Mouse (Mus musculus): ENCODE results near the gene Repin1. TPM values are rescaled to one million over a fixed set of nuclear protein-coding genes. Genes with fewer than 3 reads are reported as not detected.

Repin1 gene
- polyA plus RNA-seq, 1 experiment from 2014 or later, result 44.1 TPM

- ATAC-seq (ENCODE audit: low FRiP score), result no peak; the same call in 1 of the 2 replicates
- H3K27me3 ChIP-seq (ENCODE audit: control insufficient read depth, insufficient read depth, low read length), result peaks cover 25% of the 10 kb centered on the region
Measured at GRCm38 (mm10) chr6:48627511-48627924, 33.8 kb downstream of the Repin1 start.

GRCm38 (mm10) chr6:48628377-48628776 lies 34.7 kb downstream of the Repin1 start:
- peaks cover 25% of the 10 kb centered on the region for H3K27me3 ChIP-seq (ENCODE audit: control insufficient read depth, insufficient read depth, low read length)
- H3K4me1 ChIP-seq (ENCODE audit: control insufficient read depth, insufficient read depth, low read length), result no peaks in the 10 kb centered on the region; the same call in 1 of the 2 replicates
- no peak overlapping the region for H3K27ac ChIP-seq (ENCODE audit: low read depth, low read length)
- no peak overlapping the region for H3K9ac ChIP-seq (ENCODE audit: low read length)
- 91% methylated on average over 3 of the region's 3 CpGs for WGBS
- no peaks in the 10 kb centered on the region for H3K36me3 ChIP-seq (ENCODE audit: control insufficient read depth, insufficient read depth, low read length)
- DNase-seq (ENCODE audit: low spot score, missing footprints) (no peak), ATAC-seq (ENCODE audit: low FRiP score) (no peak)
- H3K4me2 ChIP-seq, result no peak overlapping the region
- H3K9me3 ChIP-seq (ENCODE audit: control insufficient read depth, low read length), result no peaks in the 10 kb centered on the region
- H3K4me3 ChIP-seq (ENCODE audit: low read depth, low read length), result no peak overlapping the region

More at GRCm38 (mm10) chr6:48627511-48627924, 33.8 kb downstream of the Repin1 start:
- Histone ChIP-seq H3K4me3 (ENCODE audit: low read depth, low read length) (peak overlapping the region; percentile 28), H3K9me3 (ENCODE audit: control insufficient read depth, low read length) (no peaks in the 10 kb centered on the region), H3K4me2 (peak overlapping the region; percentile 67), H3K36me3 (ENCODE audit: control insufficient read depth, insufficient read depth, low read length) (no peaks in the 10 kb centered on the region), H3K4me1 (ENCODE audit: control insufficient read depth, insufficient read depth, low read length) (no peaks in the 10 kb centered on the region; the same call in 1 of the 2 replicates), H3K9ac (ENCODE audit: low read length) (no peak overlapping the region), H3K27ac (ENCODE audit: low read depth, low read length) (no peak overlapping the region)
- WGBS, result 11% methylated on average over 7 of the region's 7 CpGs
- no peak for DNase-seq (ENCODE audit: low spot score, missing footprints)

- no peak overlapping the region for H3K27ac ChIP-seq (ENCODE audit: low read depth, low read length)
- H3K4me3 ChIP-seq (ENCODE audit: low read depth, low read length), result peak overlapping the region; percentile 36
- DNase-seq (ENCODE audit: low spot score, missing footprints) (peak; percentile 89), ATAC-seq (ENCODE audit: low FRiP score) (peak; percentile 59)
- H3K4me2 ChIP-seq, result peak overlapping the region; percentile 68
- peaks cover 25% of the 10 kb centered on the region for H3K27me3 ChIP-seq (ENCODE audit: control insufficient read depth, insufficient read depth, low read length)
- peak overlapping the region; percentile 51 for H3K9ac ChIP-seq (ENCODE audit: low read length)
- H3K36me3 ChIP-seq (ENCODE audit: control insufficient read depth, insufficient read depth, low read length), result no peaks in the 10 kb centered on the region
- WGBS, result 11% methylated on average over 54 of the region's 54 CpGs
- H3K9me3 ChIP-seq (ENCODE audit: control insufficient read depth, low read length), result no peaks in the 10 kb centered on the region
- H3K4me1 ChIP-seq (ENCODE audit: control insufficient read depth, insufficient read depth, low read length), result no peaks in the 10 kb centered on the region; the same call in 1 of the 2 replicates
Measured at GRCm38 (mm10) chr6:48628808-48629660, 35.4 kb downstream of the Repin1 start.

- peak overlapping the region; percentile 51 for H3K9ac ChIP-seq (ENCODE audit: low read length)
- DNase-seq (ENCODE audit: low spot score, missing footprints) (peak; percentile 91), ATAC-seq (ENCODE audit: low FRiP score) (peak; percentile 45)
- H3K4me1 ChIP-seq (ENCODE audit: control insufficient read depth, insufficient read depth, low read length), result no peaks in the 10 kb centered on the region; the same call in 1 of the 2 replicates
- H3K9me3 ChIP-seq (ENCODE audit: control insufficient read depth, low read length), result no peaks in the 10 kb centered on the region
- H3K4me3 ChIP-seq (ENCODE audit: low read depth, low read length), result peak overlapping the region; percentile 36
- WGBS, result 44% methylated on average over 13 of the region's 13 CpGs
- H3K36me3 ChIP-seq (ENCODE audit: control insufficient read depth, insufficient read depth, low read length), result no peaks in the 10 kb centered on the region
- peaks cover 25% of the 10 kb centered on the region for H3K27me3 ChIP-seq (ENCODE audit: control insufficient read depth, insufficient read depth, low read length)
- H3K27ac ChIP-seq (ENCODE audit: low read depth, low read length), result no peak overlapping the region
- peak overlapping the region; percentile 68 for H3K4me2 ChIP-seq
Measured at GRCm38 (mm10) chr6:48629661-48630034, 36.0 kb downstream of the Repin1 start.

- Histone ChIP-seq H3K27me3 (ENCODE audit: control insufficient read depth, insufficient read depth, low read length) (peaks cover 25% of the 10 kb centered on the region), H3K4me2 (no peak overlapping the region), H3K4me1 (ENCODE audit: control insufficient read depth, insufficient read depth, low read length) (no peaks in the 10 kb centered on the region; the same call in 1 of the 2 replicates), H3K36me3 (ENCODE audit: control insufficient read depth, insufficient read depth, low read length) (no peaks in the 10 kb centered on the region), H3K4me3 (ENCODE audit: low read depth, low read length) (no peak overlapping the region), H3K27ac (ENCODE audit: low read depth, low read length) (no peak overlapping the region), H3K9me3 (ENCODE audit: control insufficient read depth, low read length) (no peaks in the 10 kb centered on the region), H3K9ac (ENCODE audit: low read length) (no peak overlapping the region)
- DNase-seq (ENCODE audit: low spot score, missing footprints) (no peak), ATAC-seq (ENCODE audit: low FRiP score) (no peak)
- 92% methylated on average over 8 of the region's 8 CpGs for WGBS
Measured at GRCm38 (mm10) chr6:48630831-48631230, 37.1 kb downstream of the Repin1 start.

GRCm38 (mm10) chr6:48635105-48635504 lies 41.4 kb downstream of the Repin1 start:
- peaks cover 4% of the 10 kb centered on the region; the same call in 1 of the 2 replicates for H3K4me1 ChIP-seq (ENCODE audit: control insufficient read depth, insufficient read depth, low read length)
- no peak overlapping the region for H3K4me2 ChIP-seq
- no peaks in the 10 kb centered on the region for H3K9me3 ChIP-seq (ENCODE audit: control insufficient read depth, low read length)
- peaks cover 3% of the 10 kb centered on the region; the same call in 1 of the 2 replicates for H3K27me3 ChIP-seq (ENCODE audit: control insufficient read depth, insufficient read depth, low read length)
- 91% methylated on average over 2 of the region's 2 CpGs for WGBS
- no peak overlapping the region for H3K4me3 ChIP-seq (ENCODE audit: low read depth, low read length)
- DNase-seq (ENCODE audit: low spot score, missing footprints), result no peak
- ATAC-seq (ENCODE audit: low FRiP score), result no peak
- no peaks in the 10 kb centered on the region for H3K36me3 ChIP-seq (ENCODE audit: control insufficient read depth, insufficient read depth, low read length)
- H3K9ac ChIP-seq (ENCODE audit: low read length), result no peak overlapping the region
- no peak overlapping the region for H3K27ac ChIP-seq (ENCODE audit: low read depth, low read length)

DNA sequence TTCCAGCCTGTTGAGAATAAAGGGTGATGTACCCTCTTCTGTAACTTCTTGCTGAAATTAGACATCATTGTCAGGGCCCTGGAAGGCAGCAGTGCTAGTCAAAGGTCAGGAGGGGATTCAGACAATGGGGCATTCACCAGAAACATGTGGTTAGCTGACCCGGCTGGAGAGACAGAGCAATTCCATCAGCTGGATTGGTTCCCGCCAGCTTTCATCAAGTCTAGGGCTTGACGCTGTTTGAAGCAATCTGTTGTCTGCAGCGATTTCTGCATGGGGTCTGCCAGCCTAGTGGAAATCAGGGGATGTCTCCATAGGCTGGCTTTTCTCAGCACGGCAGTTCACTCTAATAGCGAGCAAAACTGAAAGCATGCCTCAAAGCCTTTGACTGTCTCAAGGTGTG lies 42.8 kb downstream of the Repin1 start:
- Histone ChIP-seq H3K27ac (ENCODE audit: low read depth, low read length) (no peak overlapping the region), H3K4me2 (no peak overlapping the region), H3K27me3 (ENCODE audit: control insufficient read depth, insufficient read depth, low read length) (no peaks in the 10 kb centered on the region), H3K4me1 (ENCODE audit: control insufficient read depth, insufficient read depth, low read length) (peaks cover 4% of the 10 kb centered on the region; the same call in 1 of the 2 replicates), H3K9ac (ENCODE audit: low read length) (no peak overlapping the region), H3K4me3 (ENCODE audit: low read depth, low read length) (no peak overlapping the region), H3K9me3 (ENCODE audit: control insufficient read depth, low read length) (no peaks in the 10 kb centered on the region), H3K36me3 (ENCODE audit: control insufficient read depth, insufficient read depth, low read length) (no peaks in the 10 kb centered on the region)
- no peak for ATAC-seq (ENCODE audit: low FRiP score)
- 57% methylated on average over 6 of the region's 6 CpGs for WGBS
- no peak for DNase-seq (ENCODE audit: low spot score, missing footprints)

- peaks cover 4% of the 10 kb centered on the region; the same call in 1 of the 2 replicates for H3K4me1 ChIP-seq (ENCODE audit: control insufficient read depth, insufficient read depth, low read length)
- H3K4me3 ChIP-seq (ENCODE audit: low read depth, low read length), result no peak overlapping the region
- no peak for ATAC-seq (ENCODE audit: low FRiP score)
- DNase-seq (ENCODE audit: low spot score, missing footprints), result no peak
- WGBS, result 70% methylated on average over 6 of the region's 6 CpGs
- H3K9ac ChIP-seq (ENCODE audit: low read length), result no peak overlapping the region
- H3K9me3 ChIP-seq (ENCODE audit: control insufficient read depth, low read length), result no peaks in the 10 kb centered on the region
- no peak overlapping the region for H3K27ac ChIP-seq (ENCODE audit: low read depth, low read length)
- no peaks in the 10 kb centered on the region for H3K27me3 ChIP-seq (ENCODE audit: control insufficient read depth, insufficient read depth, low read length)
- no peak overlapping the region for H3K4me2 ChIP-seq
- no peaks in the 10 kb centered on the region for H3K36me3 ChIP-seq (ENCODE audit: control insufficient read depth, insufficient read depth, low read length)
Measured at GRCm38 (mm10) chr6:48637811-48638500, 44.3 kb downstream of the Repin1 start.

DNA sequence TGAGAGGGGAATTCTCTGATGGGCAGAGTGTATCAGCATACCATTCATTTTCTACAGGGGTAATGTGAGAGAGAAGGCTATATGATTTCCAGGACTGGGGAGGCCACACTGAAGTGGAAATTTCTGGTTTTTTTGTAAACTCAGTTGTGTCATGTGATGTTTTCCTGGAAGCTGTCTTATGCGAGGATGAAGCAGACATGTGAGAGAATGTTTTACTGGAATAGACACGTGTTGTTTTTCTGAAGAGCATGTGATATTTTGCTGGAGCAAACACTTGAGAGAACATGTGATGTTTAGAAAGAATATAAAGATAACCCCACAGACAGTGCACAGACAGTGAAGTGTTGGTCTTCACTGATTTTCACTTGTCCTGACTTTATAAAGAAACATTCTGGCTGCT lies 44.9 kb downstream of the Repin1 start:
- H3K9ac ChIP-seq (ENCODE audit: low read length), result no peak overlapping the region
- H3K27me3 ChIP-seq (ENCODE audit: control insufficient read depth, insufficient read depth, low read length), result no peaks in the 10 kb centered on the region
- 82% methylated on average over 2 of the region's 2 CpGs for WGBS
- H3K9me3 ChIP-seq (ENCODE audit: control insufficient read depth, low read length), result no peaks in the 10 kb centered on the region
- H3K4me2 ChIP-seq, result no peak overlapping the region
- H3K4me3 ChIP-seq (ENCODE audit: low read depth, low read length), result no peak overlapping the region
- ATAC-seq (ENCODE audit: low FRiP score), result no peak
- H3K4me1 ChIP-seq (ENCODE audit: control insufficient read depth, insufficient read depth, low read length), result peaks cover 4% of the 10 kb centered on the region; the same call in 1 of the 2 replicates
- DNase-seq (ENCODE audit: low spot score, missing footprints), result no peak
- H3K27ac ChIP-seq (ENCODE audit: low read depth, low read length), result no peak overlapping the region
- no peaks in the 10 kb centered on the region for H3K36me3 ChIP-seq (ENCODE audit: control insufficient read depth, insufficient read depth, low read length)
